Mouse (Mus musculus): ENCODE data around the gene Pced1b. TPM values are rescaled to one million over a fixed set of nuclear protein-coding genes. Genes with fewer than 3 reads are reported as not detected.

The Pced1b gene
- total and polyA plus RNA-seq, 3 experiments: 6.6 to 36.5 TPM; not detected in 1

- Histone ChIP-seq H3K4me1 (ENCODE audit: control insufficient read depth in 1 of 2, insufficient read depth in 2 of 2, low read length in 2 of 2) (no peaks in the 10 kb centered on the region), H3K79me2 (ENCODE audit: control insufficient read depth, insufficient read depth, low read length, poor library complexity) (no peaks in the 10 kb centered on the region), H3K9me3 (replicated peaks; ENCODE audit: insufficient read depth, low read length) (no peaks in the 10 kb centered on the region), H3K27me3 (ENCODE audit: control insufficient read depth in 1 of 2, insufficient read depth in 2 of 2, low read length in 2 of 2) (no peaks in the 10 kb centered on the region; a peak in 1 of 4 replicates), H3K36me3 (ENCODE audit: control insufficient read depth in 1 of 2, insufficient read depth in 2 of 2, low read length in 2 of 2) (no peaks in the 10 kb centered on the region), H3K9ac (ENCODE audit: control insufficient read depth, low read depth, low read length, poor library complexity, severe bottlenecking) (no peak overlapping the region), H3K4me3 (ENCODE audit: control insufficient read depth in 1 of 2, insufficient read depth in 1 of 2, low read depth in 2 of 2, low read length in 2 of 2) (no peak overlapping the region), H3K27ac (ENCODE audit: control insufficient read depth, low read depth, low read length) (no peak overlapping the region)
- DNase-seq (ENCODE audit: low read depth, low spot score): no peak
- TF ChIP-seq POLR2AphosphoS5 (IDR thresholded peaks at IDR 0.05; ENCODE audit: borderline replicate concordance, low read depth, low read length) (peak; percentile 46; the same call in 1 of the 2 replicates), EP300 (IDR thresholded peaks at IDR 0.05; ENCODE audit: low read depth in 1 of 2, low read length in 2 of 2) (no peak)
Measured at GRCm38 (mm10) chr15:97281712-97282571, 35.0 kb downstream of the Pced1b start.

DNA sequence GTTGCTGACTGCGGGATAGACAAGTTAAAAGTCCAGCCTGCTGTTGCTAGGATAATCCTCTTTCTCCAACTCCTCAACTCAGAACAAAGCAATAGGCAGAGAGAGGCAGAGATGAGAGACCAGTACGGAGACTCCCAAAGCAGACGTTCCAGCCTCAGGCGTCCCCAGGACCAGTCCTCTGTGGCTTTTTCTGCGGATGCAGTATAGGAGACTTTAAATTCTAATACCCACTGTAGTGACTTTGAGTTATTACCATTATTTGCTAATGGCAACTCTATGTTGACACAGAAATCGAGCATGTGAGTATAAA, 35.6 kb downstream of the Pced1b start:
- DNase-seq (ENCODE audit: low read depth, low spot score): no peak
- H3K4me1 ChIP-seq (ENCODE audit: control insufficient read depth in 1 of 2, insufficient read depth in 2 of 2, low read length in 2 of 2): no peaks in the 10 kb centered on the region

DNA sequence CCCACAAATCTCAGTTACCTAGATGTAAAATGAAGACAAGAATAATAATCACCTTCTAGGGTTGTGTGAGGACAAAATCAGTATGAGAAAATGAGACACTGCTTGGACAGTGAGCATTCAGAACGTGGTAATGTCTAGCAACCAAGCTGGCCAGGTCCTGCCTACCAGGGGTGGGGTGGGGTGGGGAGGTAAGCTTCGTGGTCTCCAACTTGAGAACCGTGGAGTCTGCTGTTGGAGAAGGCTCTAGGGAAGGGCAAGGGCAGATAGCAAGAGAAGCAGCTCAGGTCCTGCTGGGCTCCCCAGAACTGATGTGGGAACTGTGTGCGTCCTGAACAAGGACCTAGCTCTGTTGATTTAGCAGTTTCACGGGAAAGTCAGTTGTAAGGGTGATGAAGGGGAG, 37.3 kb downstream of the Pced1b start:
- TF ChIP-seq CHD2 (IDR thresholded peaks at IDR 0.05; ENCODE audit: low read length) (no peak), GABPA (IDR thresholded peaks at IDR 0.05; ENCODE audit: low read depth, low read length) (no peak), GATA1 (IDR thresholded peaks at IDR 0.05; ENCODE audit: low read depth, low read length) (no peak), MXI1 (IDR thresholded peaks at IDR 0.05; ENCODE audit: low read depth, low read length) (no peak), CHD1 (IDR thresholded peaks at IDR 0.05; ENCODE audit: low read depth, low read length) (no peak), BHLHE40 (IDR thresholded peaks at IDR 0.05; ENCODE audit: borderline replicate concordance, low read depth, low read length) (no peak), TAL1 (IDR thresholded peaks at IDR 0.05; ENCODE audit: low read length) (no peak), NRF1 (IDR thresholded peaks at IDR 0.05; ENCODE audit: insufficient read depth, low read depth, low read length, poor library complexity, severe bottlenecking) (no peak), ELF1 (IDR thresholded peaks at IDR 0.05; ENCODE audit: low read depth, low read length) (no peak), MEF2A (IDR thresholded peaks at IDR 0.05; ENCODE audit: extremely low read depth, insufficient replicate concordance, low read depth, low read length, poor library complexity, severe bottlenecking) (no peak), ZNF384 (IDR thresholded peaks at IDR 0.05; ENCODE audit: low read depth, low read length) (no peak), USF2 (IDR thresholded peaks at IDR 0.05; ENCODE audit: borderline replicate concordance in 1 of 2, insufficient read depth in 1 of 2, low read depth in 1 of 2, low read length in 2 of 2) (no peak), TCF12 (IDR thresholded peaks at IDR 0.05; ENCODE audit: low read depth, low read length) (no peak), TBP (IDR thresholded peaks at IDR 0.05; ENCODE audit: low read depth, low read length) (no peak), CTCF (IDR thresholded peaks at IDR 0.05 in 2 of 3, conservative IDR thresholded peaks at IDR 0.05 in 1 of 3; ENCODE audit: control insufficient read depth in 1 of 3, insufficient read depth in 1 of 3, low read depth in 2 of 3, low read length in 3 of 3, poor library complexity in 1 of 3, severe bottlenecking in 1 of 3) (no peak)
- no peaks in the 10 kb centered on the region for H3K9me3 ChIP-seq (replicated peaks; ENCODE audit: insufficient read depth, low read length)
- no peak for DNase-seq (ENCODE audit: low read depth, low spot score)
- no peak overlapping the region for H3K27ac ChIP-seq (ENCODE audit: control insufficient read depth, low read depth, low read length)
- no peaks in the 10 kb centered on the region; a peak in 1 of 4 replicates for H3K27me3 ChIP-seq (ENCODE audit: control insufficient read depth in 1 of 2, insufficient read depth in 2 of 2, low read length in 2 of 2)
- no peaks in the 10 kb centered on the region for H3K4me1 ChIP-seq (ENCODE audit: control insufficient read depth in 1 of 2, insufficient read depth in 2 of 2, low read length in 2 of 2)
- no peaks in the 10 kb centered on the region for H3K79me2 ChIP-seq (ENCODE audit: control insufficient read depth, insufficient read depth, low read length, poor library complexity)
- no peaks in the 10 kb centered on the region for H3K36me3 ChIP-seq (ENCODE audit: control insufficient read depth in 1 of 2, insufficient read depth in 2 of 2, low read length in 2 of 2)
- H3K9ac ChIP-seq (ENCODE audit: control insufficient read depth, low read depth, low read length, poor library complexity, severe bottlenecking): no peak overlapping the region
- H3K4me3 ChIP-seq (ENCODE audit: control insufficient read depth in 1 of 2, insufficient read depth in 1 of 2, low read depth in 2 of 2, low read length in 2 of 2): no peak overlapping the region

More for the DNA sequence above, 35.6 kb downstream of the Pced1b start:
- no peak overlapping the region for H3K4me3 ChIP-seq (ENCODE audit: control insufficient read depth in 1 of 2, insufficient read depth in 1 of 2, low read depth in 2 of 2, low read length in 2 of 2)
- H3K9me3 ChIP-seq (replicated peaks; ENCODE audit: insufficient read depth, low read length): no peaks in the 10 kb centered on the region
- H3K27ac ChIP-seq (ENCODE audit: control insufficient read depth, low read depth, low read length): no peak overlapping the region
- no peak overlapping the region for H3K9ac ChIP-seq (ENCODE audit: control insufficient read depth, low read depth, low read length, poor library complexity, severe bottlenecking)
- TF ChIP-seq MXI1 (IDR thresholded peaks at IDR 0.05; ENCODE audit: low read depth, low read length) (no peak), CHD2 (IDR thresholded peaks at IDR 0.05; ENCODE audit: low read length) (no peak), RAD21 (IDR thresholded peaks at IDR 0.05; ENCODE audit: low read depth, low read length) (no peak)
- no peaks in the 10 kb centered on the region; a peak in 1 of 4 replicates for H3K27me3 ChIP-seq (ENCODE audit: control insufficient read depth in 1 of 2, insufficient read depth in 2 of 2, low read length in 2 of 2)
- no peaks in the 10 kb centered on the region for H3K36me3 ChIP-seq (ENCODE audit: control insufficient read depth in 1 of 2, insufficient read depth in 2 of 2, low read length in 2 of 2)
- no peaks in the 10 kb centered on the region for H3K79me2 ChIP-seq (ENCODE audit: control insufficient read depth, insufficient read depth, low read length, poor library complexity)
